ENCODE assay signal across 8 mouse cellular contexts in genomic region chr5:120567253-120567701, GRCm38 (mm10). TPM values are rescaled to one million over a fixed set of nuclear protein-coding genes. Genes with fewer than 3 reads are reported as not detected.
DNase-seq lines count a peak whose midpoint lies in the region; ATAC-seq lines count a peak whose summit lies in the region.

No protein-coding gene starts in this region.

- H3K9ac ChIP-seq in hindbrain, embryonic 13.5 days: peak overlapping the region; percentile 59
- H3K9ac ChIP-seq in limb, embryonic 13.5 days: peak overlapping the region; percentile 27
- peak overlapping the region; percentile 20 for H3K9ac ChIP-seq in neural tube, embryonic 11.5 days (ENCODE audit: low read length)

- DNase-seq in Muller cell, postnatal 12 days (ENCODE audit: inconsistent ontology term): peak; percentile 72
- DNase-seq in gastrocnemius, adult 18-20 months (ENCODE audit: low spot score): peak; percentile 72
- DNase-seq in neural tube, embryonic 11.5 days (ENCODE audit: low spot score): peak; percentile 79
- DNase-seq in thymus, postnatal 0 days (ENCODE audit: low spot score): no peak
- no peak for DNase-seq in frontal cortex, postnatal 10 days (ENCODE audit: low spot score in 2 of 2)

- 5% methylated on average over 21 of the region's 21 CpGs for WGBS in hindbrain, embryonic 13.5 days
- 7% methylated on average over 21 of the region's 21 CpGs for WGBS in limb, embryonic 13.5 days
- WGBS in neural tube, embryonic 11.5 days: 9% methylated on average over 21 of the region's 21 CpGs

- H3K9me3 ChIP-seq in hindbrain, embryonic 13.5 days: no peaks in the 10 kb centered on the region
- H3K9me3 ChIP-seq in limb, embryonic 13.5 days: no peaks in the 10 kb centered on the region
- no peaks in the 10 kb centered on the region for H3K9me3 ChIP-seq in neural tube, embryonic 11.5 days (ENCODE audit: control insufficient read depth, low read length)

- peaks cover 62% of the 10 kb centered on the region for H3K4me1 ChIP-seq in brown adipose tissue, adult 24 weeks (ENCODE audit: control insufficient read depth, insufficient read depth, insufficient read length, low read length)
- H3K4me1 ChIP-seq in hindbrain, embryonic 13.5 days (replicated peaks): peaks cover 92% of the 10 kb centered on the region
- H3K4me1 ChIP-seq in limb, embryonic 13.5 days: peaks cover 95% of the 10 kb centered on the region
- H3K4me1 ChIP-seq in neural tube, embryonic 11.5 days (ENCODE audit: control insufficient read depth, insufficient read depth, low read length): peaks cover 66% of the 10 kb centered on the region

- peak; percentile 25 for ATAC-seq in hindbrain, embryonic 13.5 days (ENCODE audit: low FRiP score)
- ATAC-seq in limb, embryonic 13.5 days (ENCODE audit: low FRiP score, low read depth): peak; percentile 63
- ATAC-seq in neural tube, embryonic 11.5 days (ENCODE audit: insufficient read depth, low FRiP score, low TSS enrichment): peak; percentile 53

- peak overlapping the region; percentile 57 for H3K27ac ChIP-seq in brown adipose tissue, adult 24 weeks (replicated peaks; ENCODE audit: low read depth, low read length)
- H3K27ac ChIP-seq in hindbrain, embryonic 13.5 days: peak overlapping the region; percentile 94
- H3K27ac ChIP-seq in limb, embryonic 13.5 days: peak overlapping the region; percentile 91
- peak overlapping the region; percentile 92 for H3K27ac ChIP-seq in neural tube, embryonic 11.5 days (ENCODE audit: low read depth, low read length)

- H3K27me3 ChIP-seq in hindbrain, embryonic 13.5 days: no peaks in the 10 kb centered on the region
- H3K27me3 ChIP-seq in limb, embryonic 13.5 days: no peaks in the 10 kb centered on the region
- H3K27me3 ChIP-seq in neural tube, embryonic 11.5 days (ENCODE audit: control insufficient read depth, insufficient read depth, low read length): no peaks in the 10 kb centered on the region

- H3K4me3 ChIP-seq in brown adipose tissue, adult 24 weeks (ENCODE audit: insufficient read depth, low read depth, low read length): no peak overlapping the region
- no peak overlapping the region for H3K4me3 ChIP-seq in hindbrain, embryonic 13.5 days
- H3K4me3 ChIP-seq in limb, embryonic 13.5 days: no peak overlapping the region
- no peak overlapping the region for H3K4me3 ChIP-seq in neural tube, embryonic 11.5 days (ENCODE audit: low read depth, low read length)

- no peaks in the 10 kb centered on the region for H3K36me3 ChIP-seq in hindbrain, embryonic 13.5 days
- no peaks in the 10 kb centered on the region for H3K36me3 ChIP-seq in limb, embryonic 13.5 days
- no peaks in the 10 kb centered on the region for H3K36me3 ChIP-seq in neural tube, embryonic 11.5 days (ENCODE audit: control insufficient read depth, insufficient read depth, low read length)

- peak overlapping the region; percentile 29 for H3K4me2 ChIP-seq in hindbrain, embryonic 13.5 days
- peak overlapping the region; percentile 48 for H3K4me2 ChIP-seq in limb, embryonic 13.5 days (replicated peaks)
- peak overlapping the region; percentile 14 for H3K4me2 ChIP-seq in neural tube, embryonic 11.5 days (ENCODE audit: low read depth)

RNA-seq across cellular contexts. Expression of gene Tpcn1, which starts 21.2 kb away (rescaled TPM):
- 28.6 and 39.1 TPM in 2 replicates for polyA plus RNA-seq in brown adipose tissue, adult 24 weeks (2012; ENCODE audit: insufficient read depth, insufficient read length, missing spikeins)
- total RNA-seq in gastrocnemius, adult 18-20 months (2021): 10 to 100 TPM; 38.9 to 42.9 TPM
- 18.2 and 18.7 TPM in 2 replicates for polyA plus RNA-seq in hindbrain, embryonic 13.5 days (2015; fragmentation: Nextera tagmentation; extraction: Ambion mirVana)
- 23.7 and 24.0 TPM in 2 replicates for polyA plus RNA-seq in limb, embryonic 13.5 days (2015; fragmentation: Nextera tagmentation; extraction: Ambion mirVana)
- polyA plus RNA-seq in neural tube, embryonic 11.5 days (2014; fragmentation: Nextera tagmentation; extraction: Ambion mirVana): 14.9 and 16.8 TPM in 2 replicates
- 33.3 and 48.6 TPM in 2 replicates for polyA plus RNA-seq in thymus, postnatal 0 days (2015; fragmentation: Nextera tagmentation; extraction: Ambion mirVana)

RNA-seq across cellular contexts. Expression of gene Iqcd, which starts 21.5 kb away (rescaled TPM):
- not detected in 2 replicates for polyA plus RNA-seq in brown adipose tissue, adult 24 weeks (2012; ENCODE audit: insufficient read depth, insufficient read length, missing spikeins)
- not detected for total RNA-seq in gastrocnemius, adult 18-20 months (2021)
- 2.4 and 2.6 TPM in 2 replicates for polyA plus RNA-seq in hindbrain, embryonic 13.5 days (2015; fragmentation: Nextera tagmentation; extraction: Ambion mirVana)
- polyA plus RNA-seq in limb, embryonic 13.5 days (2015; fragmentation: Nextera tagmentation; extraction: Ambion mirVana): 0.68 and 0.69 TPM in 2 replicates
- polyA plus RNA-seq in neural tube, embryonic 11.5 days (2014; fragmentation: Nextera tagmentation; extraction: Ambion mirVana): 0.62 and 0.81 TPM in 2 replicates
- 1.5 and 1.7 TPM in 2 replicates for polyA plus RNA-seq in thymus, postnatal 0 days (2015; fragmentation: Nextera tagmentation; extraction: Ambion mirVana)

RNA-seq across cellular contexts. Expression of gene Rita1, which starts 45.1 kb away (rescaled TPM):
- 11.3 and 15.3 TPM in 2 replicates for polyA plus RNA-seq in brown adipose tissue, adult 24 weeks (2012; ENCODE audit: insufficient read depth, insufficient read length, missing spikeins)
- total RNA-seq in gastrocnemius, adult 18-20 months (2021): 1 to 10 TPM; 7.0 to 7.5 TPM
- 26.2 TPM in 2 replicates for polyA plus RNA-seq in hindbrain, embryonic 13.5 days (2015; fragmentation: Nextera tagmentation; extraction: Ambion mirVana)
- 15.6 and 17.9 TPM in 2 replicates for polyA plus RNA-seq in limb, embryonic 13.5 days (2015; fragmentation: Nextera tagmentation; extraction: Ambion mirVana)
- polyA plus RNA-seq in neural tube, embryonic 11.5 days (2014; fragmentation: Nextera tagmentation; extraction: Ambion mirVana): 12.3 and 13.2 TPM in 2 replicates
- polyA plus RNA-seq in thymus, postnatal 0 days (2015; fragmentation: Nextera tagmentation; extraction: Ambion mirVana): 10.7 TPM in 2 replicates

RNA-seq across cellular contexts. Expression of gene Ddx54, which starts 45.3 kb away (rescaled TPM):
- 10.3 and 13.0 TPM in 2 replicates for polyA plus RNA-seq in brown adipose tissue, adult 24 weeks (2012; ENCODE audit: insufficient read depth, insufficient read length, missing spikeins)
- total RNA-seq in gastrocnemius, adult 18-20 months (2021): 10 to 100 TPM; 15.8 to 15.9 TPM
- polyA plus RNA-seq in hindbrain, embryonic 13.5 days (2015; fragmentation: Nextera tagmentation; extraction: Ambion mirVana): 44.0 and 47.7 TPM in 2 replicates
- polyA plus RNA-seq in limb, embryonic 13.5 days (2015; fragmentation: Nextera tagmentation; extraction: Ambion mirVana): 46.5 and 47.2 TPM in 2 replicates
- polyA plus RNA-seq in neural tube, embryonic 11.5 days (2014; fragmentation: Nextera tagmentation; extraction: Ambion mirVana): 42.0 and 42.6 TPM in 2 replicates
- polyA plus RNA-seq in thymus, postnatal 0 days (2015; fragmentation: Nextera tagmentation; extraction: Ambion mirVana): 106 and 108 TPM in 2 replicates

RNA-seq across cellular contexts. Expression of gene Slc8b1, which starts 56.3 kb away (rescaled TPM):
- 4.3 and 5.7 TPM in 2 replicates for polyA plus RNA-seq in brown adipose tissue, adult 24 weeks (2012; ENCODE audit: insufficient read depth, insufficient read length, missing spikeins)
- 1 to 10 TPM; 8.5 to 8.6 TPM for total RNA-seq in gastrocnemius, adult 18-20 months (2021)
- polyA plus RNA-seq in hindbrain, embryonic 13.5 days (2015; fragmentation: Nextera tagmentation; extraction: Ambion mirVana): 2.5 and 4.1 TPM in 2 replicates
- 6.1 and 6.9 TPM in 2 replicates for polyA plus RNA-seq in limb, embryonic 13.5 days (2015; fragmentation: Nextera tagmentation; extraction: Ambion mirVana)
- 2.9 and 4.9 TPM in 2 replicates for polyA plus RNA-seq in neural tube, embryonic 11.5 days (2014; fragmentation: Nextera tagmentation; extraction: Ambion mirVana)
- polyA plus RNA-seq in thymus, postnatal 0 days (2015; fragmentation: Nextera tagmentation; extraction: Ambion mirVana): 4.6 and 5.0 TPM in 2 replicates

Comparison
In these comparisons a context has a peak if more than half of its experiments do, and no peak if none do; other contexts are left out.
1. DNase-seq: peak in Muller cell, postnatal 12 days (single experiment), gastrocnemius, adult 18-20 months (single experiment) and neural tube, embryonic 11.5 days (single experiment); none in thymus, postnatal 0 days (single experiment) and frontal cortex, postnatal 10 days (0 of 2).
2. Peak in every context shown above with its lines, with median percentiles within 50 percentile points of each other: H3K27ac ChIP-seq, ATAC-seq, H3K4me2 ChIP-seq and H3K9ac ChIP-seq.